Mouse (Mus musculus) inflammation-experienced regulatory T-cells, adult 6 months (primary cell): Measurements from ENCODE around the gene Pitpnm3. TPM values are rescaled to one million over a fixed set of nuclear protein-coding genes. Genes with fewer than 3 reads are reported as not detected.
"Not testable (repeated sequence)": the region's sequence is repeated elsewhere in the genome, so short reads cannot be mapped to it uniquely, and the experiment has no call there.

Experiments
- ATAC-seq: one replicate; pipeline ENCODE4 v1.8.0; 2017
- polyA plus RNA-seq, 3 experiments: library from polyadenylated mRNA; unstranded; fragments of 100-300 nt; shearing (Covaris generic); gene quantifications; one replicate each; pipeline ENCODE4 v1.2.1; 2017

Gene Pitpnm3
- polyA plus RNA-seq: not detected

DNA sequence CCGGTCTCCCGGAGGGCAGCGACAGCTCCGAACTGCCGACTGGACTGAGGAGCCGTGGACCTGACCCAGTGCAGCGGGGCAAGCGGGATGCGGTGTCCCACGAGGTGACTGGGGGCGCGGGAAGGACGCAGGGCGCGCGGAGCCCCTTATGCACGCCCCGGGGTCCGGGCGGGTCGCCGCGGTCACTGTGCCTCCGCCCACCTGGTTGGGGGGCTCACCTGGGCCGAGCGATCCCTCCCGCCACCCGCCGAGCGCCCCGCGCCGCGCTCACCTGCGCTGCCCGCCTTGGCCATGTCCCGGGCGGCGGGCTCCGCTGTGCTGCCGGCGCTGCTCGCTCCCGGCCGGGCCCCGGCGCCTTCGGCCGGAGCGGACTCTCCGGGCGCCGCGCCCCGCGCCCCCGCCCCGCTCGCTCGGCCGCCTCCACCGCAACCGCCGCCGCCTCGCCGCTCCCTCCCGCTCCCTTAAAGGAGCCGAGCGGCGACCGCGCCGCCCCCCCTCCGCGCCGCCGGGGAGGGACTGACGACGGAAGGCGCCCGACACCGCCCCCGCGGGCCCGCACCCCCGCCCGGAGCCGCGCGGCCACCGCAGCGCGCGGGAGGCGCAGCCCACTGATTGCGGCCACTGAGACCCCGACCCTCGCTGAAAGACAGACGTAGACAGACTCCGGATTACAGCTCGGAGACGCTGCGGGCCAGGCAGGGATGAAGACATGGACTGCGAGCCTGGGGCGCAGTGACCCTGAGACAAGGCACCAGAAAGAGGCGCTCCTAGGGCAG lies at the start of gene Pitpnm3:
Gene Pitpnm3 (minus strand): TSS at position 396 of the 776 bp plus-strand sequence.
- ATAC-seq: no peak

DNA sequence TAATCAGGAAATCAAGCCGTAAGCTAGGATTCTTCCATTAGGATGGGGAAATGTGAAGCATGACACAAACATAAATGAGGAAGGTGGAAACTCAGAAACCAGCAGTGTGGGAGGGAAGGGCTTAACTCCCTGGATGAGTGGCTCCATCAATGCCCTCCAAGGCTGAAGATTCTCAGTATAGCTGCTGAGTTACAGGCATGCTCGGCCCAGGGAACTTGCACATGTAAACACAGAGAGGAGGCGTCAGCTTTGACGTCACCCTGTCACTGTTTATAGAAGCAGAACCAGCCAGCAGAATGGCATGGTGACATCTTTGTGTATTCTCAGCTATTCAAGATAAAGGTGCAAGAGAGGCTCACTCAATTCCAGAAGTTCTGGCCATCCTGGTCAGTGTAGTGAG lies 48.7 kb upstream of the Pitpnm3 start:
- no peak for ATAC-seq

DNA sequence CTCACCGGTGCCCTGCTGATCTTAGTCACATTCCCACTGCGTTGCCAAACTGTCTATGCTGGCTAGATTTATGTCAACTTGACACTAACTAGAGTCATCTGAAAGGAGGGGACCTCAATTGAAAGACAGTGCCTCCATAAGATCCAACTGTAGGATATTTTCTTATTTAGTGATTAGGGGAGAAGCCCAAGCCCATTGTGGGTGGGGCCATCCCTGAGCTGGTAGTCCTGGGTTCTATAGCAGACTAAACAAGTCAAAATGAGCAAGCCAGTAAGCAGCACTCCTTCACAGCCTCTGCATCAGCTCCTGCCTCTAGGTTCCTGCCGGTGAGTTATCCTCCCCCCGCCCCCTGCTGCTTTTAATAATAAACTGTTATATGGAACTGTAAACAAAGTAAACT lies 45.6 kb upstream of the Pitpnm3 start:
- no peak for ATAC-seq

- no peak for ATAC-seq
These were observed 45.0 kb upstream of the Pitpnm3 start for GRCm38 (mm10) chr11:72180556-72180955.

GRCm38 (mm10) chr11:72176553-72176952 lies 41.0 kb upstream of the Pitpnm3 start:
- no peak for ATAC-seq

DNA sequence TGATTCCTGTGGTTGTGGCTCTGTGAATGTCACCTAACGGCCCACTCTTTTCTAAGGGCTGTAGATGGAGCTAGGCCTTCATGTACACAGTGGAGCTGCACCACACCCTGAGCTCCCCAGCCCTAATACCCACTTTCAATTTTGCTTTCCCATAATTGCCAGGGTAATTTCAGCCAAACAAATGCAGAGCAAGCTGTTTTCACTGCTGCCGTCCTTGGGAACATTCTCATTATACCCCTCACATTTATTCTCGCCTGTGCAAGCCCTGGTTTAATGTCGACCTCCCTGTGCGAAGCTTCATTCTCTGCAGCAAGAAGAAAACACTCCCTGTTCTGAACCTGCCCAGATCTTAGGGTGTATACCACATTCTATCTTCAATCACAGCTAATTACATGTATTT lies 40.4 kb upstream of the Pitpnm3 start:
- no peak for ATAC-seq

DNA sequence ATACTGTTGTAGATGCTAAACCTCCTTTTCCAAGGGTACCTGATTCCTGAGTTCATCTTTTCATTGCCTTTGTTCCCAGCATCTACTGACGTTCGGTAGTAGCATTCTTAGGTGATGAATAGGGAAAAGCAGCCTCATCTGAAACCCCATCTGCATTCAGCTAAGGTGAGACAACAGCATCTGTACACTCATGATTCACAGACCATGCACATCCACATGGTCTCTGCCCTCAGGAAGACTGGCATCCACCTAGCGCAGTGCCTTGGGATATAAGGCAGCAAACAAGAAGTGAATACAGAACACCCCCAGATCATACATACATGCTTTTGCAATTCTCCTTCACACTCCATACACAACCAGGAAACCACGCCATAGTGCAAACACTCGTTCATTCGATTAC lies 39.1 kb upstream of the Pitpnm3 start:
- no peak for ATAC-seq

DNA sequence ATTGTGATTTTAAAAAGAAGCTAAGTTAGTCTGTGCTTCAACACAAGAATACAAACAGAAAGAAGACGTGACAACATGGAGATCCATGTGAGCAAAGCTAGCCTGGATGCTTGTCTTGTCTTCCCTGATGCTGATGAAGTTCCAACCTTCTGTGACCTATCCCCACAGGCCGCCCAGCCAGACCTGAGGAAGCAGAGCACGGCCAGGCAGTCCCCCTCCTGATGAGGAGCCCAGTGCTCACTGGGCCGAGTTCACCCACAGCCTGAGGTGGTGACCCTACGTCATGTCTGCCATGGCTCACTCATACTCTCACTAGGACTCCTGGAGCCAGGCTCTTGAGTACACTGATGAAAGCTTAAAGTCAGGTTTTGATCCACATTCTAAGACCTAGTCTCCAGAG lies 37.9 kb upstream of the Pitpnm3 start:
- no peak for ATAC-seq

DNA sequence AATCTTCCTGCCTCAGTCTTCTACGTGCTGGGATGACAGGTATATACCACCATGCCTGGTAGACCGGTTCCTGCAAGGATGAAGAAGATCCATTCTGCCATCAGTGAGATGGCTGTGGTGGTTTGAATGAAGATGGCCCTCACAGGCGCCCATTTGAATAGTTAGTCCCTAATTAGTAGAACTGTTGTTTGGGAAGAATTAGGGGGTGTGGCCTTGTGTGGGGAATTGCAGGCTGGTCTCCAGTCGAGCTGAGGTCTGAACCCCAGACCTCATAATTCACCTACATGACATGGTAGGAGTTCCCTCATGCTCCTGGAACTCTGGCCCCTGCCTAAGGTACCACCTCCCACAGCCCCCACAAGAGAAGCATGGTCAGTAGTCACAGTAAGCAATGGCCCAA lies 36.3 kb upstream of the Pitpnm3 start:
- not testable (repeated sequence) for ATAC-seq

- ATAC-seq: no peak
These were observed 34.3 kb upstream of the Pitpnm3 start for GRCm38 (mm10) chr11:72169871-72170270.

DNA sequence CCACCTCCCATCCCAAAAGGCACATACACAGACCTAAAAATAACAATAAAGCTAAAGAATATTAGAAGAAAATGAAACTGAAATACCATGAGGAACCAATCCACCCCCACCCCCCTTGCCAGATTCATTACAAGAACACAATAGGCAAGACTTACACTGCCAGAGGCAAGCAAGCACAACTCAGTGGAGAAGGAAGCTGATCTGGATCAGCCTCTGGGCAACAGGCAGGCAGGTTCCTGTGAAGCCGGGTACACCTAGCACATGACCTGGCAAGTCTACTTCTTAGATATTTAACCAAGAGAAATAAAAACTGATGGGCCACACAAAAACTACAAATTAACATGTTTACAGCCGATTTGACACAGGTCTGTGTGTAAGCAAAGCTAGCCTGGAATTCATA lies 27.6 kb upstream of the Pitpnm3 start:
- ATAC-seq: no peak

DNA sequence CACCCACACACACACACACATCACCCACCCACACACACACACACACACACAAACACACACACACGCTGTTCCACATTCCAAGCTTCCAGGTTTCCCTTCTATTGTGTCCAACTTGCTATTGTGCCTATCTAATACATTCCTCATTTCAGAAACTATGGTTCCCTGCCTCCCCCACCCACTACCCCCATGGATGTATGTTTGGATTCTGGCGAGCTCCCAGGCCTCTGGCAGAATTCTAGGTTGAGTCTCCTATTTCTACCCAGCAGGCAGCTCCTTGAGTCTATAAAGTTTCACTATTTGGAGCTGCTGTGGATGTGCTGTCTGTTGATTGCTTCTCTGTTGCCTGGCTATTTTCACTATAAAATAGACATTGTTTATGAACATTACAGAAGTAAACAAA lies 21.0 kb upstream of the Pitpnm3 start:
- ATAC-seq: no peak

DNA sequence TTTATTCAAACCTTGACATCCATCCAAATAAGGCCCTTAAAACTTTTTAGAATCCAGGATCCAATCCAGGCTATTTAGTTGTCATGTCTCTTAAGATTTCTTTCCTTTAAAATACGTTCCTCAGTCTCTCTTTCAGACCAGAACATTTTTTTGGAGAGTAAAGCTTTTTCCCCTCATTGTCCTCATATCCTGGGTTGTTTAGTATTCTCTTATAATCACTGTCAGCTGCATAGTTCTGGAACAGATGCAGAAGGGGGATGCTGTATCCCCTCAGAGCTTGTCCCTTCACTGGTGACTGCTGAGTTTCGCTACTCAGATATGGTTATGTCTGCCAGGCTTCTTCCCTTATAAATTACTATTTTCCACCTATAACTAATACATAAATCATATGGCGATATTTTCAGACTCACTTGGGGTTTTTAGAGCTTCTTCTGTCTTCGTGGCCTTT lies 20.4 kb upstream of the Pitpnm3 start:
- ATAC-seq: no peak

GRCm38 (mm10) chr11:72155186-72155980 lies 19.8 kb upstream of the Pitpnm3 start:
- no peak for ATAC-seq

- no peak for ATAC-seq
These were observed 17.7 kb upstream of the Pitpnm3 start for GRCm38 (mm10) chr11:72153122-72153862.

DNA sequence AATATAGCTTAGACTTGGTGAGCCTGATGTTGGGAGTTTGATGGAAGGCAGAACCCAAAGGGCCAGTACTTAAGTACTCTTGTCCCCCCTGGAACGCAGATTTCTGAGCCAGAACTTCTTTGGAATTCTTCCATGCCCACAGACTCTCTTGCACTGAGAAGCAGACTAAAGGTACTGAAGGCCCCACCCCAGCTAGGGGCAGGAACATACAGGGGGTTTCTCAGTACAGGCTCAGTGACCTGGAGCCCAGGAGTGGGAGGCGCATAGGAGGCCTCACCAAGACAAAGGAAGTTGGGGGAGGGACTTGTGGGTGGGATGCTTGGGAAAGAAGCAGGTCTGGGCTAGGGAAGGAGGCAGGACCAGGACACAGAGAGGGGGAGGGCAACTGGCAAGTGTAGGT lies 15.5 kb upstream of the Pitpnm3 start:
- no peak for ATAC-seq

- no peak for ATAC-seq
These were observed 12.3 kb upstream of the Pitpnm3 start for GRCm38 (mm10) chr11:72147910-72148309.

- ATAC-seq: no peak
These were observed 10.3 kb upstream of the Pitpnm3 start for GRCm38 (mm10) chr11:72145877-72146248.

DNA sequence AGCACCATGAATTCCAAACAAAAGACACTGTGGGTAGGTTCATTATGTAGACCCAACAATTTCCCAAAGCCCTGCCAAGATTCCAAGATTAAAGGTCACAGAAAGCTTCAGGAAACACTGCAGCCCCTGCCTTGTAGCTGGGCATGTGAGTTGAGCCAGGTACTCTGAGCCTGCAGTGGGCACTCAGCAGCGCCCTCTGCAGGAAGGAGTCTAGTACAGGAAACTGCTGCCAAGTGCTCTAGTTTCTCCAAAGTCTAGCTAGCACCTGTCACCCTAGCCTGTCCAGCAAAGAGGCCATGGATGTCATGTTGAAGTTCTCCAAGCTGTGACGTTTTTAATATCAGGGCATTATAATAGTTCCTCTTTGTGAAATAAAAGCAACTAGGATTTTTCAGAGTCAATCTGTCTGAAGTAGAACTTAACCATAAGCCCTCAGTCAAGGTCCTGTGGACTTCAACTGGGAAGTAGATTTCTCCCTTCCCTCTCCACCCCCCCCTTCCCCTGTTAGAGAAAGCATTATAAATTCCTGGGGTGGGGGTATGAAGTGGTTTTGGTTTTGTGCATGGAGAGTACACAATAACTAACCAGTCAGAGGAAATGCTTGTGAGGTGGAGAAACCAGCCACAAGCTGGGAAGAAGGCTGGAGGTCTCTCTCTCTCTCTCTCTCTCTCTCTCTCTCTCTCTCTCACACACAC lies 9.8 kb upstream of the Pitpnm3 start:
- no peak for ATAC-seq

GRCm38 (mm10) chr11:72142889-72143288 lies 7.3 kb upstream of the Pitpnm3 start:
- ATAC-seq: no peak

DNA sequence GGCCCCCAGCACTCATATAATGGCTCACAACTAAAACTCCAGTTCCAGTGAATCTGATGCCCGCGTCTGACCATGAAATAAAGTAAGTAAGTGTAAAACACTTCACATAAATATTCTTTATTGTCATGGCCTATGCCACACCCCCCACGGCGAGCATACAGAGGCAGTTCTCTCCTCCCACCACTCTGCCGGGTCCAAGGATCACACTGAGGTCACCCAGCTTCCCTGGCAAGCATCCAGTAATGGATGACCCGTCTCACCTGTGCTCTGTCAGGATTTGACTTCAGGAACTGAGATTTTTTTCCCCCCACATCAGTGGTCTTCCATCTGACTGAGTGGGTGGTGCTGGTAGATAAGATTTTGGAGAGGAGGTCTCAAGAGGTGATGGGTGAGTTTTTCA lies 4.6 kb upstream of the Pitpnm3 start:
- ATAC-seq: no peak

- ATAC-seq: no peak
These were observed 829 bp upstream of the Pitpnm3 start for GRCm38 (mm10) chr11:72136231-72136982.
